Mouse (Mus musculus): Measurements from ENCODE around the gene Ccn1. TPM values are rescaled to one million over a fixed set of nuclear protein-coding genes. Genes with fewer than 3 reads are reported as not detected.

Gene Ccn1
- polyA plus RNA-seq, 1 experiment from 2014 or later: 62.1 TPM

Other genes starting within 250 kb of the Ccn1 start
- 23.3 and 26.7 TPM in 2 replicates for gene Znhit6, start 73.8 kb downstream of the Ccn1 start, polyA plus RNA-seq (2015; fragmentation: Nextera tagmentation; extraction: Ambion mirVana)
- 26.0 and 27.9 TPM in 2 replicates for gene Ddah1, start 108.7 kb upstream of the Ccn1 start, polyA plus RNA-seq (2015; fragmentation: Nextera tagmentation; extraction: Ambion mirVana)

All from heart, embryonic 13.5 days (tissue).